Mouse (Mus musculus) hindbrain, embryonic 13.5 days (tissue): Measurements from ENCODE around the gene Cxcl13. TPM values are rescaled to one million over a fixed set of nuclear protein-coding genes. Genes with fewer than 3 reads are reported as not detected.

Source experiments
- ATAC-seq: fragments of 200-750 bp; cut with Nextera tagmentation; 2 replicates; pipeline ENCODE4 v1.8.0; 2017; ENCODE audit warnings: moderate TSS enrichment; ENCODE audit not compliant: low FRiP score
- H3K27ac ChIP-seq: fragments of 300-500 bp; sonication (generic); 2 replicates; pipeline ENCODE4 v1.5.1; 2015; ENCODE audit warnings: inconsistent platforms, mild to moderate bottlenecking, moderate library complexity
- H3K27me3 ChIP-seq: fragments of 300-500 bp; sonication (generic); 2 replicates; pipeline ENCODE4 v1.6.1; 2015; ENCODE audit warnings: mild to moderate bottlenecking, inconsistent platforms
- H3K36me3 ChIP-seq: fragments of 300-500 bp; sonication (generic); 2 replicates; pipeline ENCODE4 v1.6.1; 2015; ENCODE audit warnings: mild to moderate bottlenecking, inconsistent platforms
- H3K4me1 ChIP-seq: fragments of 300-500 bp; sonication (generic); replicated peaks from 2 replicates; pipeline ENCODE4 v1.6.1; 2015; ENCODE audit warnings: inconsistent platforms
- H3K4me2 ChIP-seq: fragments of 300-500 bp; sonication (generic); 2 replicates; pipeline ENCODE4 v1.6.1; 2015; ENCODE audit warnings: inconsistent platforms, mild to moderate bottlenecking, moderate library complexity
- H3K4me3 ChIP-seq: fragments of 300-500 bp; sonication (generic); 2 replicates; pipeline ENCODE4 v1.5.1; 2015; ENCODE audit warnings: mild to moderate bottlenecking, inconsistent platforms
- H3K9ac ChIP-seq: fragments of 300-500 bp; sonication (generic); 2 replicates; pipeline ENCODE4 v1.6.1; 2015; ENCODE audit warnings: mild to moderate bottlenecking, inconsistent platforms
- H3K9me3 ChIP-seq: fragments of 300-500 bp; sonication (generic); 2 replicates; pipeline ENCODE4 v1.6.1; 2016; ENCODE audit warnings: inconsistent platforms
- WGBS: fragments of 180-500 bp; shearing (Covaris S2); methylation state at CpG from one replicate; pipeline ENCODE4 v1.1.7; 2015; 5-methylcytosine and 5-hydroxymethylcytosine counted together
- polyA plus RNA-seq: library from polyadenylated mRNA; unstranded; fragments of >200 nt; fragmentation: Nextera tagmentation; extraction: Ambion mirVana; gene quantifications from 2 replicates; pipeline ENCODE4 v1.2.1, GENCODE M21; 2015

Gene Cxcl13
- polyA plus RNA-seq, 1 experiment from 2014 or later = 0.14 TPM

GRCm38 (mm10) chr5:96003348-96003747, 46.6 kb downstream of the Cxcl13 start:
- no peak overlapping the region for H3K4me2 ChIP-seq
- no peaks in the 10 kb centered on the region for H3K27me3 ChIP-seq
- no peaks in the 10 kb centered on the region for H3K9me3 ChIP-seq
- no peaks in the 10 kb centered on the region for H3K4me1 ChIP-seq
- no peak overlapping the region for H3K27ac ChIP-seq
- H3K9ac ChIP-seq = no peak overlapping the region
- no peaks in the 10 kb centered on the region for H3K36me3 ChIP-seq
- no peak overlapping the region for H3K4me3 ChIP-seq
- no peak for ATAC-seq

- ATAC-seq = no peak
- Histone ChIP-seq H3K4me1 (no peaks in the 10 kb centered on the region), H3K9ac (no peak overlapping the region), H3K4me3 (no peak overlapping the region), H3K4me2 (no peak overlapping the region), H3K27me3 (no peaks in the 10 kb centered on the region), H3K9me3 (no peaks in the 10 kb centered on the region), H3K27ac (no peak overlapping the region), H3K36me3 (no peaks in the 10 kb centered on the region)
- WGBS = 77% methylated on average over 7 of the region's 7 CpGs
Observed at GRCm38 (mm10) chr5:96008274-96008842, 51.6 kb downstream of the Cxcl13 start.

- no peak for ATAC-seq
Observed at GRCm38 (mm10) chr5:96009076-96009475, 52.3 kb downstream of the Cxcl13 start.

More at GRCm38 (mm10) chr5:96009076-96009475, 52.3 kb downstream of the Cxcl13 start:
- Histone ChIP-seq H3K9ac (no peak overlapping the region), H3K4me2 (no peak overlapping the region), H3K36me3 (no peaks in the 10 kb centered on the region), H3K27ac (no peak overlapping the region), H3K4me1 (no peaks in the 10 kb centered on the region), H3K4me3 (no peak overlapping the region), H3K27me3 (no peaks in the 10 kb centered on the region), H3K9me3 (no peaks in the 10 kb centered on the region)
- WGBS = 80% methylated on average over 1 of the region's 1 CpGs

Other genes with a start within 250 kb of the Cxcl13 start
- gene Gm7978, start 220.8 kb upstream of the Cxcl13 start, polyA plus RNA-seq = not detected in 2 replicates
- gene Gm7982, start 214.9 kb upstream of the Cxcl13 start, polyA plus RNA-seq = not detected in 2 replicates
- gene E330014E10Rik, start 181.0 kb upstream of the Cxcl13 start, polyA plus RNA-seq = not detected in 2 replicates
- gene Cnot6l, start 207.2 kb downstream of the Cxcl13 start, polyA plus RNA-seq = 13.3 and 14.7 TPM in 2 replicates